Mouse (Mus musculus) thymus, postnatal 10 days (tissue): Measurements from ENCODE around the gene Numb.
A peak's percentile ranks its signal among the peaks of the same experiment; 100 is the strongest.
"Not testable (repeated sequence)": the region's sequence is repeated elsewhere in the genome, so short reads cannot be mapped to it uniquely, and the experiment has no call there.

Experiments
- DNase-seq, 2 experiments: peaks; one replicate each; pipeline ENCODE4 v3.0.0; 2021; ENCODE audit warnings: low spot score in 2 of 2

Gene Numb

DNA sequence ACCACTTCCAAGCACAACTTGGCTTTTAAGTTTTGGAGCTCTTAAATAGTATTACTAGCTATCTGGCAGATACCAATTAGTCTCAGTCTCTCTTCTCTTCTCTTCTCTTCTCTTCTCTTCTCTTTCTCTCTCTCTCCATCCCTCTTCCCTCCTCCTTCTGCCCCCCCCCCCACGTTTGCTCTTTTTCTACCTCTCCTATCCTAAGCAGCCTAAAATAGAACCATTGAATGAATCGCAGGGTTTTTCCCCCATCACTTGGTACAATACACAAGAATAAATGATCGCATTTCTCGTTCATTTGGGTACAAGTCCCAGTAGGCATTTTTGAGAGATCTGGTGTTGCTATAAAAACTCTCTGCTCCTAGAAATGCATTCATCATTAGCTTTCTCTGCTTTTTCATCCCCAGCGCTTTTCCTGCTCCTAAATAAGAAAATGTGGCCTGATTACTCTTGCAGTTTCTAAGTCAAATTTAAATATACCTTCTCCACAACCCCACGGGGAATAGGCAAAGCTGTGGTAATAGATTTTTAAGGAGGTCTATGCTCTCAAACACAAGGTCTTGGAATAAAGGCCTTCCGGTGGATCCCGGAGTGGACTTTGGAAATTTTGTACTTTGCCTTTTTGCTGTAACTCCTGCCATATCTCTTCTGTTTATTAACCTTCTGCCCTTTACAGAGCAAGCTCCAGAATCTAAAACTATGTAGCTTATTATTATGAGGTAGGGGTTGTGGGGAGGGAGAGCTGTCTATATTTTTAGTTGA is 1.2 kb upstream of the Numb start:
- DNase-seq = no peak

DNA sequence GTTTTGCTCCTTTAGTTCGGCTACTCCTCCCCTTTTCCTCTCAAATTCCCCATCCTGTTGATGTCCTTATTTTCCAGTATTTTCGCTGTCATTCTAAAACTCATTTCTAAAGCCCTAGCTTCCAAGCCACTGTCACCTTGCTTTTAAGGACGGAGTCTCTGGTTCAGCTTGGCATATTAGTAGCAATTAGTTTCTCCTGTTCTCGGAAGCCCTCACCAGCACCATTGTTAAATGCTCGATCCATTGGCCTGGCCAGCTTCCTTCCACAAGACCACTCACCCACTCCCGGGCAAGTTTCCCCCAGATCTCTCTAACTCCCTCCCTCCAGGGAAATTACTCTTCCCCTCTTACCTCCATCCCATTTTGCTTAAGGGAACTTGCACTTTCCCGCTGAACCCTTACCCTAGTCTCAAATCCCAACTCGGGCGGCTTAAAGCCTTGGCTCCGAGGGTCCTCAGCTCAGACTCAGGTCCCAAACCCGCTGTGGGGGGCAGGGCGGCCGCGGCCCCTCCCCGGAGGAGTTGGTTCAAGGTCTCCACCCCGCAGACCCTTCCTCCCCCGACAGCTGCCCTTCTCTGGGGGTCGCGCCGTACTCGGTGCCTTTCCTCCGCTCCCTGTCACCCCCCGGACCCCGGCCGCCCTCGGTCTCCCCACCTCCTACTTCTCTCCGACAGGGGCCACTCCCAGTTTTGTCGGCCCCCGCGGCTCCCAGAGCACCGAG is 853 bp downstream of the Numb start:
- peak in 1 of 2 experiments; percentile 37 for DNase-seq

GRCm38 (mm10) chr12:83916884-83917283 is 4.8 kb downstream of the Numb start:
- DNase-seq = no peak

- DNase-seq = no peak
Measured at GRCm38 (mm10) chr12:83914797-83915196, 6.9 kb downstream of the Numb start.

GRCm38 (mm10) chr12:83914202-83914740 is 7.5 kb downstream of the Numb start:
- no peak for DNase-seq

- DNase-seq = no peak
Measured at GRCm38 (mm10) chr12:83910451-83910850, 11.3 kb downstream of the Numb start.

DNA sequence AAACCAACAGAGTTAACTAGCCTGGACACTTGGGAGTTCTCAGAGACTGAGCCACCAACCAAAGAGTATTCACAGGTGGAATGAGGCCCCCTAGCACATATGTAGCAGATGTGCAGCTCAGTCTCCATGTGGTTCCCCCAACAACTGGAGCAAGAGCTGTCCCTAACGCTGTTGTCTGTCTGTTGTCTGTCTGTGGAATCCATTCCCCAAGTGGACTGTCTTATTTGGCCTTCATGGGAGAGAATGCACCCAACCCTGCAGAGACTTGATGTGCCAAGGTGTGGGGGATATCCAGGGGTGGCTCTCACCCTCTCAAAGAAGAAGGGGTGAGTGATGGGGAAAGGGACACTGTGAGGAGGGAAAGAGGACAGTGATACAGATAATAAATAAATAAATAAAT is 28.8 kb downstream of the Numb start:
- DNase-seq = no peak

DNA sequence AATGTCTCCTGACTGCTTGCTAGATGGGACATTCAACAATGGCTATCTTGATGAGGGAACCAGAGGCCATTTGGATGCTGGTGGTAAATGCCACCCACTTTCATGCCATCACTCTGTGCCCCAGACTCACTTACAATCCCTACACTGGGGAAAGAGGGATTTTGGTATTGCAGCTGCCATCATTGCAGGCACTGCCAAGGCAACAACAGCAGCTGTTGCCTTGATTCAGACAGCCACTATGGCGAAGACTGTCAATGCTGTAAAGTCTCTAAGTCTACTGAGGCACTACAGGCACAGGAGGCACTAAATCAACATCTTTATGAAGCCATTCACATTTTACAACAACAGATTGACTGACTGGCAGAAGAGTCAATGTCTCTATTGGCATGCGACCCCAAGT is 30.5 kb downstream of the Numb start:
- no peak for DNase-seq

DNA sequence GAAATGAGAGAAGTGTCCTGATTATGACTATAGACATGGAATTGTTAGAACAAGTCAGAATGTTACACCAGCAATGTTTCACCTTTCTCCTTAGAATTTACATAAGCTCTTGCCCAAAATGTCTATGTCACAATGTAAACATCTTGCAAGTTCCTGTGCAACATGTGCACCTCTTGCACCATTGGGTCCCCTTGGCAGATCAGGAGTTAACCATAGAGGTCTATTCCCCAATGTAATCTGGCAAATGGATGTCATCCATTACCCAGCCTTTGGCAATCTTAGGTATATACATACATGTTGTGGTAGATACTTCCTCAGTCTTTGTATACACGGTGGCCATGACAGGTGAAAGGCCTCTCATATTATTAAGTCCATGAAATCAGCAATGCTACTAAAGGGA is 32.6 kb downstream of the Numb start:
- no peak for DNase-seq

- no peak for DNase-seq
Measured at GRCm38 (mm10) chr12:83885516-83886285, 36.0 kb downstream of the Numb start.

DNA sequence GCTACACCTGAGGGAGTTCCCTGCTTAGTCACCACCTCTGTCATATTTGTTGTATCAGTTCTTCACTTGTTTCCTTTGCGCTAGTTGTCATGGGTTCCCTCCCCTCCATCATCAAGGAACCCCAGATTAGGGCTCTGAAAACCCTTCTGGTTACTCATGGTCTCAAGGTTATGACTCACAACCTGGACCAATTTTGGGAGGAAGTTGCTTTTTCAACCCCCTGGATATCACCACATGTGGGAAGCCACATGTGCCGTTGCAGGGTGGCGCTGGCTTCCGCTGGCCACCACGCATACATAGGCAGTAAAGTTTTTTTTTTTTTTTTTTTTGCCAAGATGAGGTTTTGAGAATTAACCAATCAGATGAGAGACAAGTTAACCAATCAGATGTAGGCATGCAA is 36.7 kb downstream of the Numb start:
- DNase-seq = not testable (repeated sequence)

- DNase-seq = no peak
Measured at GRCm38 (mm10) chr12:83882503-83882902, 39.2 kb downstream of the Numb start.

- DNase-seq = no peak
Measured at GRCm38 (mm10) chr12:83882088-83882487, 39.6 kb downstream of the Numb start.

DNA sequence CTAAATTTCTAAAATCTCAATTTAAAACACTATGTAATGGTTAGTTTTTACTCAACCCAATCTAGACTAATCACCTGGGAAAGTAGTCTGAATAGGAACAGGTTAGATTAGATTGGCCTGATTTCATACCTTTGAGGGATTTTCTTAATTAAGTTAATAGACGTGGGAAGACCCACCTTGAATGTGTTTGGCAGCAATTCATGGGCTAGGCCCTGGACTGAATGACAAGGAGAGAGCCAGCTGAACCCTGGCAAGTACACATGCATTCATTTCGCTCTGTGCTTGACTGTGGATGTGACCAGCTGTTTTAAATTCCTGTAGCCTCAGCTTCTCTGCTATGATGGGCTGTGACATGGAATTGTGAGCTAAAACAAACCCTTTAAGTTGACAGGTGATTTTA is 40.8 kb downstream of the Numb start:
- DNase-seq = no peak

DNA sequence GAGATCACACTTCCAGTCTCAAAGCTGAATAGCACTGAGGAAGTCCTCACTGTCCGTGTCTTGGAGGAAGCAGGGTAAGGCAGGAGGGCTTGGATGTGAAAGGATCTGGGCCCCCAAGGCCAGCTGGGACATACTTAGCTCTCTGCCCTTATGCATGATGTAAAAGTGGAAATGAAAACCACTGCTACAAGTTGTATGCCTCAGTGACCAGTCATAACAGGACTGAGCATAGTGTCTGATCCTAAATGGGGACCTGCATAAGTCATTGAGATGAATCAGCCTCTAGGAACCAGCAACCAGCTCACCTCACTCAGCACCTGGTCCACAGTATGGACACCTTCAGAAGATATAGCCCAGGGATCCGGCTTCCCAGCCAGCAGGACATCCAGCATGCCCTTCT is 46.6 kb downstream of the Numb start:
- DNase-seq = no peak

DNA sequence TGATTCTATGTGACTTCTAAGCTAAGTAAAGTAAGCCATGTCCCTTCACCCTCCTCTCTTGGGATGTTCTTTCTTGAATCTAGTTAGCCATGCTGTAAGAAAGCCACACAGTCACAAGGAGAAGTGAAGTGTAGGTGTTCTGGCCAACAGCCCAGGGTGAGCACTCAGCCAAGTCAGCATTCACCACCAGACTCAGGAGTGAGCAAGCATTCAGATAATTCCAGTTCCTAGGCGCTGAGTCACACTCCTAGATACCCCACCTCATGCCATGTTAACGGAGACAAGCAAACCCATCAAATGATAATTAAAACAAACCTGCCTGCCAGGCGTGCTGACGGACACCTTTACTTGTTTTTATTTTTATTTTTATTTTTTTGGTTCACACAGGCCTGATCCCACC is 47.1 kb downstream of the Numb start:
- DNase-seq = no peak

GRCm38 (mm10) chr12:83864501-83864900 is 57.2 kb downstream of the Numb start:
- DNase-seq = no peak

DNA sequence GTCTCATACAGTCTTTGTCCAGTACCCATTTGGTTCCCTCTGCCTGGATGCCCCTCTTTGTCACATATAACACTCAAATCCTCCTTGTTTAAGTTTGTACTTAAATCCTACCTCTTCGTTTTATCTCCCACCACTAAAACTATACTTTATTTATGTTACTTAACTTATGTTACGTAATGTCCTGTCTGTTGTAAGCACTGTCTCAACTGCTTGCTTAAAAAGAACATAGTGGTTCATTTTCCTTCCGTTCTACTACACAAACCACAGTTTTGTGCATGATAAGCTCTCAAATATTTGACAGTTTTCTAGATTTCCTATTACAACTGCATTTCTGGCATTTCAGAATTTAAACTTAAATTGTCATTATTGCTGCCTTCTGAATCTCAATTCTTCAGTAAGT is 59.9 kb downstream of the Numb start:
- DNase-seq = no peak

DNA sequence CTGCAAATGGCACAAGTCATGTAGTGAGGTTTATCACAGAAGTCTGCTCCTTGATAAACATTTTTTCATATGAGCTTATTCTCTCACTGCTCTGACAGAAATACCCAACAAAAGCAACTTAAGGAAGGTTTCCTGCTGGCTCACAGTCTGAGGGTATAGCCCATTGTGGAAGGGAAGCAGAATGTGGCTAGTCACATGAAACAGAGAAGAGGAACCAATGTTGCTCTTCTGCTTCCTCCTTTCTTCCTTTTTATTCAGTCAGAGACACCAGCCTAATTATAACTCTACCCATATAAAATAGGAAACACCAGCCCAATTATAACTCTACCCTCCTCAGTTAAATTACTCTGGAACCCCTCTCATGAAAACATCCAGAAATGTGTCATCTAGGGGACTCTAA is 61.0 kb downstream of the Numb start:
- DNase-seq = no peak

- DNase-seq = no peak
Measured at GRCm38 (mm10) chr12:83858052-83858451, 63.7 kb downstream of the Numb start.

DNA sequence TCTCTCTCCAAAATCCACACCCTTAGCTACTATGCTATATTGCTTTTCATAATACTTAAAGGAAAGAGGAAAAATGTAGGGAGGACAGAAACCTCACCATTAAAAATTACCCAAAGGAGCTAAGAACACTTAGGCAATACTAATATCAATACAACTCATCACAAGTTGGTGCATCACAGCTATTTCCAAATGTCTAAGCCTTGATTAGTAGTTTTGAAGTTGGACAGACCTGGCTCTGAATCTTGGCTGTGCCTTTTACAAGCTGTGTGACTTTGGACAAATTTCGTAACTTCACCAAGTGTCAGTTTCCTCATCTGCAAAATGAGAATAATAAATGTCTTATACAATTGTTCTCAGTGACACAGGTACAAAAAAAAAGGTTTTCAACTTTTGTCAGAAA is 66.5 kb downstream of the Numb start:
- no peak for DNase-seq

GRCm38 (mm10) chr12:83854281-83854680 is 67.5 kb downstream of the Numb start:
- DNase-seq = no peak
